Mouse (Mus musculus): ENCODE data around the gene Xpo5. TPM values are rescaled to one million over a fixed set of nuclear protein-coding genes. Genes with fewer than 3 reads are reported as not detected.

Xpo5 gene
- total RNA-seq (2021) = 83.4 and 92.1 TPM in 2 replicates
- long read RNA-seq, full-length matches to known transcripts = 7 of 38 reads
- long read RNA-seq, partial matches to known transcripts = 24 of 38 reads
- long read RNA-seq, other reads (novel, unspliced or antisense) = 7 of 38 reads

GRCm38 (mm10) chr17:46202421-46203071 lies at the start of gene Xpo5, which contains the start of gene Polh:
Gene Xpo5, plus strand, starts transcription at chr17:46202782.
Gene Polh, minus strand, starts transcription at chr17:46202645.
- peak; percentile 93 for DNase-seq

- peak; percentile 83 for DNase-seq
Observed at GRCm38 (mm10) chr17:46152847-46153782, 49.5 kb upstream of the Xpo5 start, which contains the start of gene Mad2l1bp. Gene Mad2l1bp, minus strand, starts transcription at chr17:46153553.

GRCm38 (mm10) chr17:46154336-46154735 lies 48.2 kb upstream of the Xpo5 start:
- no peak for DNase-seq

GRCm38 (mm10) chr17:46156680-46157079 lies 45.9 kb upstream of the Xpo5 start:
- no peak for DNase-seq

- DNase-seq = no peak
Observed at GRCm38 (mm10) chr17:46157131-46157530, 45.5 kb upstream of the Xpo5 start.

GRCm38 (mm10) chr17:46159236-46159635 lies 43.3 kb upstream of the Xpo5 start:
- no peak for DNase-seq

- peak; percentile 91 for DNase-seq
Observed at GRCm38 (mm10) chr17:46160090-46160662, 42.4 kb upstream of the Xpo5 start.

- peak; percentile 90 for DNase-seq
Observed at GRCm38 (mm10) chr17:46160686-46161085, 41.9 kb upstream of the Xpo5 start, which contains the start of gene Gtpbp2. Gene Gtpbp2, plus strand, starts transcription at chr17:46161032.

GRCm38 (mm10) chr17:46161179-46161578 lies 41.4 kb upstream of the Xpo5 start:
- DNase-seq = peak; percentile 25

- DNase-seq = no peak
Observed at GRCm38 (mm10) chr17:46161710-46162109, 40.9 kb upstream of the Xpo5 start.

GRCm38 (mm10) chr17:46162551-46162950 lies 40.0 kb upstream of the Xpo5 start:
- no peak for DNase-seq

GRCm38 (mm10) chr17:46162951-46163421 lies 39.6 kb upstream of the Xpo5 start:
- no peak for DNase-seq

- no peak for DNase-seq
Observed at GRCm38 (mm10) chr17:46164301-46164700, 38.3 kb upstream of the Xpo5 start.

- DNase-seq = no peak
Observed at GRCm38 (mm10) chr17:46164791-46165190, 37.8 kb upstream of the Xpo5 start.

- DNase-seq = no peak
Observed at GRCm38 (mm10) chr17:46165460-46165859, 37.1 kb upstream of the Xpo5 start.

GRCm38 (mm10) chr17:46166270-46166669 lies 36.3 kb upstream of the Xpo5 start:
- no peak for DNase-seq

GRCm38 (mm10) chr17:46167014-46167413 lies 35.6 kb upstream of the Xpo5 start:
- DNase-seq = peak; percentile 55

- no peak for DNase-seq
Observed at GRCm38 (mm10) chr17:46168318-46168717, 34.3 kb upstream of the Xpo5 start.

GRCm38 (mm10) chr17:46168768-46169167 lies 33.8 kb upstream of the Xpo5 start:
- DNase-seq = no peak

- no peak for DNase-seq
Observed at GRCm38 (mm10) chr17:46170538-46170937, 32.0 kb upstream of the Xpo5 start.

- peak; percentile 41 for DNase-seq
Observed at GRCm38 (mm10) chr17:46182273-46182672, 20.3 kb upstream of the Xpo5 start.

GRCm38 (mm10) chr17:46188829-46189228 lies 13.8 kb upstream of the Xpo5 start:
- no peak for DNase-seq
